Mouse (Mus musculus) CD4-positive helper T cell, adult 2 months (primary cell): ENCODE results near the gene Cers6.

ENCODE experiments used
- DNase-seq: peaks from one replicate; pipeline ENCODE4 v3.0.0-alpha.2; 2012; ENCODE audit warnings: low read depth, missing footprints, low spot score

The Cers6 gene

GRCm38 (mm10) chr2:68960060-68960459 lies 98.8 kb downstream of the Cers6 start:
- peak; percentile 55 for DNase-seq

DNA sequence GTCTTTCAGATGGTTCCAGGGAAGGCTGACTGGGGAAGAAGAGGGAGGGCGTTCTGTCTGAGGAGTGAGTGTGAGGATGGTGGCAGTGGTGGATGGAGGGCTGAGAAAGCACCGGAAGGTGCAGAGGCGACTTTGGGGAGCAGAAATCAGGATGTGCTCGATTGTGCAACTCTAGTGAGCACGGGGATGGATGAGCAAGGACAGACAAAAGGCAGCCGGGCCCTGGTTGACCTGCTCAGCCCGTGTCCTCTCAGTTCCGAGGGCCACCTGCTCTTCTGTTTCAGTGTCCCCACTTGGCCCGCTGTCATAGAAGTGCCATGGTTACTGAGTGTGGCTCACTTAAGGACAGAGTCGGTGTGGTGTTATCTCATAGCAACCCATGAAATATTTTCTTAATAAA lies 99.4 kb downstream of the Cers6 start:
- no peak for DNase-seq

- no peak for DNase-seq
Measured at GRCm38 (mm10) chr2:68966360-68966759, 105.1 kb downstream of the Cers6 start.

DNA sequence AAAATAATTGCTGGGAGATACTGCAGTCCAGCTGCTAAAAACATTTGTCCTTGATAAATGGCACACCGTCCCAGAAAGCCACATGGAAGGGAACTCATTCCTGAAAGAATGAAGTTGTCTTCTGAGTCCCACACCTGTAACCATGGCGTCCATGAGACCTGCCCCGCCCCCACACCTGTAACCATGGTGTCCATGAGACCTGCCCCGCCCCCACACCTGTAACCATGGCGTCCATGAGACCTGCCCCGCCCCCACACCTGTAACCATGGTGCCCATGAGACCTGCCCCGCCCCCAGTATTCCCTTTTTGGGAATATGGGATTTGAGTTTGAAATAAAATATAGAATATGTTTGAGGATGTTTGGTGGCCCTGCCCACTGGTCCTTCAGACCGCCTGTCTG lies 106.8 kb downstream of the Cers6 start:
- no peak for DNase-seq

- DNase-seq: no peak
Measured at GRCm38 (mm10) chr2:68971840-68972239, 110.6 kb downstream of the Cers6 start.

- DNase-seq: no peak
Measured at GRCm38 (mm10) chr2:68973753-68974152, 112.5 kb downstream of the Cers6 start.

DNA sequence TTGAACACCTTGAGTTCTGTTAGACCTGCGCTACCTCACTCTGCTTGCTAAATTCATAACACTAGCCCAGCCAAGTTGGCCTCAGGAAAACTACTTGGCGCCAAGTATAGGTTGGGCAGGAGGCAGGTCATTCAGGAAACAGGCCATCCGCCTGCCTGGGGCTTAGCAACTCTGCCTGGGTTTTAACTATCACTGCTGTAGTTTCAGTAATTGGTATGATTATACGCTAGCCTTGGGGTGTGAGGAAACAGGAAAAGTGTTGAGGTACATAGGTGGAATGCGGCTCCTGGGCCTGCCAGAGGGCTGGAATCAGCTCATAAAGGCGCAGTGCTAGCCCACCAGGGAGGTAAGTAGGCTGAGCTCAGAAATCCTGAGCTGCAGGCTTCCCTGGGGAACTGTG lies 114.0 kb downstream of the Cers6 start:
- no peak for DNase-seq

- DNase-seq: no peak
Measured at GRCm38 (mm10) chr2:68975780-68976179, 114.5 kb downstream of the Cers6 start.

- no peak for DNase-seq
Measured at GRCm38 (mm10) chr2:68978244-68978643, 117.0 kb downstream of the Cers6 start.

DNA sequence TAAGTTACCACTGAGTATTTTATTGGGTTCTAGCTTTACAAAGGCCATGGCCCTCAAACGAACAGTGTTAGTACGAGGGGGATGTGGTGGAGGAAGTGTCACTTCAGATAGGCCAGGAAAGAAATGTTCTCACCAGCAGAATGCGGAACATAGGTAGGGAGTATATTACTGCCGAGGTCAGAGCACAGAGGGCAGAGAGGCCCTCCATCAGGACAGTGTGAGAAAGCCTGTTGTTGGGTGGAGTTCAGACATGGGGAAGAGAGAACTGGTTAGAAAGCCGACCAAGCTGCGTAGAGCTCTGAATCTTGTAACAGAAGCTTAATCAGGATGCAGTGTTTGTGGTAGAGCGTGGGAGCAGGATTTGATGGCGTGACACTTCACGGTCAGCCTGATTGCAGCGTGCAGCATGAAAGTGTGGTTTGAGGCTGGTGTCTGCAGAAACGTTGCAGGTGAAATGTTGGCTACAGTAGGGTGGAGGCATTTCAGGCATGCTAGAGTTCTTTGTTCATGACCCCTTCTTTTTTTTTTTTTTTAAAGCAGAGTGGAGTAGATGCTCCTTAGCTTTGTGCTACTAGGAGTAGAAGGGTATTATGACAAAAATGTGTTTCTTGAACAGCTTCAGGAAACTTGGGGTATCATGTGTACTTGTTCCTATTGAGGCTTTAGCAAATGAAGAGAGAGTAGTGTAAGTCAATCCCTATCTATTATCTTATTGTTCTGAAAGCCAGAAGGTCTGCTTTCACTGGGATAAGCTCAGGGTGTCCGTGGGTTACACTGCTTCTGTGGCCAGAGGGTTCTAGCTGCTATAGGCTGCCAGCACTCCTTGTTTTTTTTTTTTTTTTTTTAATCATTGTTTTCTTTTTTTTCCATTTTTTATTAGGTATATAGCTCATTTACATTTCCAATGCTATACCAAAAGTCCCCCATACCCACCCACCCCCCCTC lies 117.7 kb downstream of the Cers6 start:
- peak; percentile 30 for DNase-seq

GRCm38 (mm10) chr2:68981302-68981701 lies 120.1 kb downstream of the Cers6 start:
- DNase-seq: peak; percentile 23

- peak; percentile 40 for DNase-seq
Measured at GRCm38 (mm10) chr2:68981756-68982409, 120.6 kb downstream of the Cers6 start.

- no peak for DNase-seq
Measured at GRCm38 (mm10) chr2:68982979-68983378, 121.7 kb downstream of the Cers6 start.

DNA sequence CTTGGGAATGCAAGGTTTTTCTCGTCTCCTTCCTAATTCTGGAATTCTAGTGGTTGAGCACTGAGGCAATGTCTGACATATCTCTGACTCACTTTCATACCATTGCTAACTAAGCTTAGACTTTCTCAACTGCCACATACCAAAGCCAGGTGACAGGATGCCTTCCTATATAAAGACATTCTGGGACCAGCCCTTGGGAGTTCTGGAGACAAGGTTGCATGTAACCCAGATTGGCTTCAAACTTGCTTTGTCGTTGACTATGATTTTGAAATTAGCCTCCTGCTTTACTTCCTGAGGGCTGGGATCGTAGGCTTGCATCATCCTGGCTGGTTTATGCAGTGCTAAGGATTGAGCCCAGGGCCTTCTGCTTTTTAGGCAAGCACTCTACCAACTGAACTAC lies 122.2 kb downstream of the Cers6 start:
- no peak for DNase-seq

- no peak for DNase-seq
Measured at GRCm38 (mm10) chr2:68989117-68989516, 127.9 kb downstream of the Cers6 start.

DNA sequence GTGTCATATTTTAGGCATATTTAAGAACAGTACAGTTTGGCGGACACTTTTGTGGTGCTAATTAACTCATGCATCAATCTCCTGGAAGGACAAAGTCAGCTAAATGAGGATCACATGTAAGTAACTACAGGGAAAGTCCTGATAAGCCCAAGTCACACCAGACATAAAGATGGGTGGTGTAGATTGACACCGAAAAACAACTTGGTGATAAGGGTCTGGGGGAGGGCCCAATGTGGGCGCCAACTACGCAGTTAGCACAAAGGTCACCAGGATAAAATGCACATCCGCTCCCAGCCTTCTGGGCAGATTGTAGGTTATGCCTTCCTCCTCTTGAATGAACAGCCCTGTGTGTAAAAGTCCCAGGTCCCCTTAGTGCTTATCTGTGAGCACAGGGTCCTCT lies 131.4 kb downstream of the Cers6 start:
- DNase-seq: no peak

GRCm38 (mm10) chr2:68994441-68994840 lies 133.2 kb downstream of the Cers6 start:
- DNase-seq: no peak

GRCm38 (mm10) chr2:68995723-68996122 lies 134.5 kb downstream of the Cers6 start:
- no peak for DNase-seq

DNA sequence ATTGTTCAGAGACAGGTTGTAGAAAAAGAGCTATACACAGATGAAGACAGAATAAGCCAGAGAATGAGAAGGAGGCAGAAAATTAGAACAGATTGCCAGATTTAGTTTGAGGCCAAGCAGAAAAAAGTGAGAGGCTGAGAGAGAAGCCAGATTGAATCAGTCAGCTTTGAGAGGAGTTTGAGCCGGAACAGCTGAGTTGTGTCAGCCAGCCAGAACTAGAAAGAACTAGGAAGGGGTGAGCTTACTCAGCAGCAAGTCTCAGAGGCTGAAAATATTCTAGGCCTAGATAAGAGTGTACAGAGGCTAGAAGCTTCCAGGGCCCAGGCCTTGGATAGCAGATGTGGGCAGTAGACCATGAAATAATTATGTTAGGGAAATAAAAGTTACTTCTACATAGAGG lies 135.0 kb downstream of the Cers6 start:
- no peak for DNase-seq

DNA sequence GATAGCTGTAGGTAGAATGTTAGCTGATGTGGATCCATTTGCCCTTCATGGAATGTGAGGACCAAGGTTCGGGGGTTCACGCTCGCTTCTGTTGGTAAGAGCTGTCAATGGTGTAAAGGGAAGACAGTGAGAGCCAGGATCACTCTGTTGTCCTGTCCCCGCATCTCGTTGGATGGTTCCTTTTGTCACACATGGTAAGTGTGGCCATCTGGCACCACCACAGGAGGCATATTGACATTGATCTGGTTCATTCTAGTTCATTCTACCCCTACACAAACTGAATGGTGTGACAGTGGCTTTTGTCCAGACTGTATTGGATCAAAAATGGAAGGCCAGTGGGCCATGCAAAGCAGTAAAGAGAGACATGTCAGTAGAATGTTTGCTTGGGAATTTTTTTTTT lies 142.8 kb downstream of the Cers6 start:
- DNase-seq: no peak

DNA sequence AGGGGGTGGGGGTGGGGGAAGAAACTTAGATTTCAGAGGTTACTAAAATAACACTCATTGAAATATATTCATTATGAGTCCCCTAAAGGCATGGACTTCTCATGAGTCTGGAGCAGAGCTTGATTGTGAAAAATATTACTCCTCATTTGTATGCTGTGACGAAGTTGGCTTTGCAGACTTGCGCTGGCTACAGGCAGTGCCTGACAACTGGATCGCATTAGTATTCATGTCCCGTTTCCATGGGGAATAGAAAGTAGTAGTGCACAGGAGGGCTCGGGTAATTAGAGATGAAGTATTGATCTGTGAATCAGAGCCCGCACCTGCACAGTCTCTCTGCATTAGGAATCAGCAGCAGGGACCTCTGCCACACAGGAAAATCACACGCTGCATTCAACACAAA lies 150.2 kb downstream of the Cers6 start:
- no peak for DNase-seq

- DNase-seq: no peak
Measured at GRCm38 (mm10) chr2:69011860-69012259, 150.6 kb downstream of the Cers6 start.

DNA sequence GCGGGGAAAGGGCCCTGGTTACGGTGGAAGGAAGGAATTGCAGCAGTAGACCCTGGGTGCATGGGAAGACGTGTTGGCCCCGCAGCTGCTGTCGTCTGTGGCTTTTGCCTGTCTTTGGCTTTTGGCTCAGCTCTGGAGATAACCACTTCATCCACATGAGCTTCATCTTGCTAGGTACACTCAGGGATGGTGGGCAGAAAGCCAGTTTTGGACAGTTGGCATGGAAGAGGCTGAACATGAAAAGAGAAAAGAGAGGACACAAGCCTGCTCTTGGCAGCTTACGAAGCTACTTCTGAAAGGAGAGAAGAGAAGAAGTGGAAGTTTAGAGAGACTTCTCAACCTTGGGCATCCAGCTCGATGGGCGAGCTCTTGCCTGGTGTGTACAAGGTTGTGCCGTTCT lies 153.0 kb downstream of the Cers6 start:
- DNase-seq: no peak
